Mouse (Mus musculus) thymus, postnatal 4 days (tissue): ENCODE results near the gene Ubxn10.

Experiments
- DNase-seq: peaks from one replicate; pipeline ENCODE4 v3.0.0; 2021

Gene Ubxn10

DNA sequence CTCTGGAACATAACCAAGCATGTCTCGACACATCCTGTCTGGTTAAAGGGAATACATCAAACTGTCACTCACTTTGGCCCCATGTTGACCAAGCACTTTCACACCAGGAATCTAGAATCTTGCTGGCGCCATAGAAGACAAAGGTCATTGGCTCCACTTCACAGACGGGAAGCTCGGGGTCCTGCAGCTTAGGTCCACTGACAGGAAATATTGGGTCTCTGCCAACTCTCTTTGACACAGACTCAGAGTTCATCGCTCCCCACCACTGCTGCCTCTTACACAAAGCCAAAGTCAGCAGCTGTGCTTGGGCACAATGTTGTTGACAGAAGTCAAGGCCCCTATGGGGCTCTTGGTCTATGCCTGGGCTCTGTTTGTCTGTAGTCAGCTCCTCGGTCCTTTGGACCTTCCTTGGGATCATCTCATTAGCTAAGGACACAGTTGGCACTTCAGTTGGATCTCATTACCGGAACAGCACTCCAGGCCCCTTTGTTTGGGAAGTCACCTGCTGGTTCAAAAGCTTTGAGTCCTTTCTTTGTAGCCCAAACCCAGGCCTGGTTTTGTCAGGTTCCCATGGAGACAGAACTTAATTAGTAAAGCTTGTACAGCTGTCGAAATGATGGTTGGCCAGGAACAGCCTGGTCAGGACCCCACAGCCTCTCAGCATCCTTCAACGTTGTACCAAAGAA, 7.8 kb downstream of the Ubxn10 start:
- DNase-seq: no peak

DNA sequence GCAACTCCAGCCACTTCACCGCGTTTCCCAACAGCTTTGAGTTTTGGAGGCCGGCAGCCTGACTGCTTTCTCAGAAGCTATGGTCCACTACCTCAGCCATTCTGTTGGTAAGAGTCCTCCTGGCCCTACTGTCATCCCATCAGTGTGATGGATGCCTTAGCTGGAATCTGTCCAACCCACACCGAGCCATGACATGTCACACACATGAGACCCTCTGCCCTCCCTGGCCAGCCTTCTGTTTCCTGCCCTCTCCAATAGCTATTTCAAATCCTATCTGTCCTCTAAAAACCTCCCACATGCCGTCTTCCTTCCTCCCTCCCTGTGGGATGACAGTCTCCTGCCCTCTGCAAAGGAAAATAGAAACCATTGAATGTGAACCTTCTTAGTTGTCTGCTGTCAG, 11.2 kb downstream of the Ubxn10 start:
- DNase-seq: no peak

DNA sequence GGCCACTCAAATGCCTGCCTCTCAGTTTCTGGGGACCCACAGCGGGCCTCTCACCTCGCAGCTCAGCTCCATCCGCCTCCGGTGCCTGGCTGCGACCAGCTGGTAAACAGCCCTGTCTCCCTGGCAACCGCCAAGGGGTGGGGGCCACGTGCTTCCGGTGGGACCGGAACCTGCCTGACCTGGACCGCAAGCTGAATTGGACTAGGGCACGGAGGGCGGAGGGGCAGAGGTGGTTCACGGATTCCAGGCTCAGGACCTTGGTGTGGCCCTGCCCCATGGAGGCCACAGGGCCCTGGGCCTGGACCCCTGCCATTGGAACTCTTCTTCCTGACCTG, 11.9 kb downstream of the Ubxn10 start:
- peak; percentile 84 for DNase-seq

DNA sequence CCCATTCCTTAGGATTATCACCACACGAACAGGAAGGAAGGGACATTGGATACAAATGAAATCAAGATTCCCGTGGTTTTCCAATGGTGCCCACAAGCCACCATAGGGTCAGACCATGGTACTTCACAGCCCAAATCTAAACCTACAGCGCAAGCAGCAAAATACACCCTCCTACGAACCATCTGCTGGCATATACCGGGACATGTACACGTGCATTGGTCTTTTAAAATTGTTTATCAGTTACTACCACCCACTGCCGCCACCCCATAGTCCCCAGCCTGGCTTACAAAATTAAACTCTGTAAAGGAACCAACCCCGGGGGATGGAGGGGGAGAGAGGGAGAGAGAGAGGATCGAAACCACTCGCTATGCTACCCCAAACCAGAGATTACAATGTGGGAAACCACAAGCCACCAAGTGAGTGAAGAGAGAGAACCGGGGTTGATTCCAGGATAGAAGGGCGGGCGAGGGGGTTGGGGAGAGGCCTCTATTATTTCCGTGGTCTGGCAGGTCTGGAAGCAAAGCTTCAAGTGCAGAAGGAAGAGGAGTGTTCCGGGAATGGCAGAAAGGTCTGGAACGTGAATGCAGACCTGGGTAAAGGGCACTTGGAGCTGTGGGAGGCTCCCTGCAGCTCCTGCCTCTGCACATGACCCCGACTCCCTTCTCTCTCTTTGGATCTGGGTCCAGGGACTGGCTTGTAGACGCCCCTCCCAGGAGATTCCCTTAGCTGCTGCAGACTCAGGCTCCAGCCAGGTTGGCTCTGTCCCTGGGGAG, 12.4 kb downstream of the Ubxn10 start, which contains the start of gene Pla2g2c:
TSS of gene Pla2g2c (plus strand) at position 439 of the 773 bp plus-strand sequence.
- DNase-seq: peak; percentile 36

DNA sequence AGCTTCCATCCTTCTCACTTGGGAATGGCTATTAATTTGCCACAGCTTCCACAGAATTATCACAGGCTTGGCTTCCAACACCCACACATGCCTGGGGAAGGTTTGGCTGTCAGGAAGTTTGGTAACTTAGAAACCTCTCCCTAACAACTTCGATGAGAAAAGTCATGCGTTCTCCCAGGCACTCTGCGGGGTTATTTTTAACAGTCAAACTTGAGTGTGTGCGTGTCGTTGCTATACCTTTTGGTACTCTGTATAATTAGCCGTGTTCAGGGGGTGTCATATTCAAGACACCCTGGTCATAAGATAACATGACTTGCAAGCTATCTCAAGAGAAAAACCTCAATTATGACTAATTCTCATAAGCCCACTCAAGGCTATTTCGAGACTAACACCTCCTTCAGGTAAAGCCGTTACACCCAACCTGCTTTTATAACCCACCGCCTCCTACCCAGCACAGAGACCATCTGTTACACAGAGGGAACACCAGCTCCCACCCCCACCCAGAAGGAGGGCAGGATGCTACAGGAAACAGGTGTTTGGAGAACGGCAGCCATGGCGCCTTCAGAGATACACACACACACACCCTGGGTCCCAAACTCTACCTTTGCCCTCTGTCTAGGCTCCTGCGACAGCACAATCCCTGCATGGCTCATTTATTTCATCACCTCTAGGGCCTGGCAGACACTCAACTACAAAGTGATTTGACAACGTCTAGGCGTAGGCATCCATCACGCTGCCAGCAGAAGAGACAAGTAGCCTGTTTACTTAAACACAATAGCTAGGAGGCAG, 13.3 kb downstream of the Ubxn10 start:
- DNase-seq: peak; percentile 65

DNA sequence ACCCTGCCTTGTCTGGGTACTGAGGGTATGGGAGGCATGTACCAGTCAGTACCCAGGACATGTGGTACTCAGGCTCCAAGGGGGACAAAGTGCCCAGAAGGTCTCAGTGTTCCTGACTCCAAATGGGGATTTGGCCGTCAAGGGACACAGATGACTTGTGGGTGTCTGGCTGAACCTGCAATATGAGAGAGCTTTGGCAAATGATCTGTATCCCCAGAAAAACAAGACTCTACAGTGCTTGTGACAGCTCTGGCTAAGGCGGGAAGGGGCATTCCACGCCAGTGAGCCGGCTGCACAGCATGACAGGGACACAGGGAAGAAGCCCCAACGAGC, 17.7 kb downstream of the Ubxn10 start:
- no peak for DNase-seq

DNA sequence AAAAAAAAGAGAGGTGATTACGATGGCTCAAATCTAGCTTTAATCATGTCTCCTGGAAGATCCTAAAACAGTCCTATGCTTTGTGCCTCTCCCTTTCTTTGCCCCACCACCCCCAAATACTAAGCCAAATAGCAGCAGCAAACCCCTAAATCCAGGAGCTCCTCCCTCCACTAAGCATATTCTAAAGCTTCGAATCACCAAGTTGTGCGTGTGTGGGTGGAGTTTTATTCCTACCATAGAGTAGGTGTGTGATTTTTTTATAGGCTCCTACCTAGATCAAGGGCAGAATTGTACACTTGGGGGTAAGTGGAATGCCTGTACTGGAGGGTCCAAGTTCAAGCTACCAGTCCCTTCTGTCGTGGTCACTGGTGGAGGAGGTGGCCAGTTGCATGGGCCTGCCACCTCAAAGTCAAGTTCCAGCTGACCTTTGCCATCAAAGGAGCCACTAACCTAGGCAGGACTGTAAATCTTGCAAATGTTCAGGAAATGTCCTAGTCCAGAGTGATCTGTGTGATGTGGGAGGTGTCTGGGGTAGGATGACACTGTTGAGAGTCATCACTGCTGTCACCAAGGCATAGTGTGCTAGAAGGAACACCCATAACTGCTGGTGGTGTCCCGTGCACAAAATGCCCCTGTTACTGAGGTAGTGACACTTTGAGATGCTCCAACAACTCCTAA, 18.2 kb downstream of the Ubxn10 start:
- DNase-seq: no peak

DNA sequence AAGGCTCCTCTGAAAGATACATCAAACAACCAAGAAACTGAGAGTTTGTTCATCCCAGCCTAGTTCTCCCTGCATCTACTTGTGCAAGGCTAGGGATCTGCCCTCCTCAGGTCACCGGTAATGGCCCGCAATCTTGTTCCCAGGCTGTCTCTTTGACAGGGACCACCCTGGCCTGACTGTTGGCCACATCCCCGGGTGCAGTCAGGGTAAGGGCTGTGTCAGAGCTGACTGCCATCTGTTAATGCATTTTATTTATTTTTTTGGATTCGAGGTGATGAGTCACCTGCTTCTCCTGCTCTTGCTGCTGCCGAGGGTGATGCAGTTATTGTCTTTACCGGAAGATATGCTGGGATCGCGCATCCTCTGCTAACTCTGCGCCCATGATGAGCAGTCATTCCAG, 20.3 kb downstream of the Ubxn10 start:
- DNase-seq: no peak

DNA sequence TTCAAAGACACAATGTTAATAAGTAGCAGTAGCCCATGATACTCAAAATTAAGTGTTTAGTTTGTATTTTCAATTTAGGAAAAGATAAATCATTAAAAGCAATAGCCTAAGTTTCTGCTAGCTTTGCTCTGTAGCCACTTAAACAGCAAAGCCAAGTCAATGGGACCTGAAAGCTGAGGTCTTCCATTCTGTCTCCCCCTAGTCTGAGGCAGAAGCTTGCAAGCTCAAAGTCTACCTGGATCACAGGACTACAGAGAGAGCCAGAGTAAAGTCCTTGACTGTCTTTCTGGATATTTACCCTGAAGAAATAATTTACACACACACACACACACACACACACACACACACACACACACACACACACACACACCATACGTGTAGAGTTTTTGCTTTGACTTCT, 22.8 kb downstream of the Ubxn10 start:
- no peak for DNase-seq

DNA sequence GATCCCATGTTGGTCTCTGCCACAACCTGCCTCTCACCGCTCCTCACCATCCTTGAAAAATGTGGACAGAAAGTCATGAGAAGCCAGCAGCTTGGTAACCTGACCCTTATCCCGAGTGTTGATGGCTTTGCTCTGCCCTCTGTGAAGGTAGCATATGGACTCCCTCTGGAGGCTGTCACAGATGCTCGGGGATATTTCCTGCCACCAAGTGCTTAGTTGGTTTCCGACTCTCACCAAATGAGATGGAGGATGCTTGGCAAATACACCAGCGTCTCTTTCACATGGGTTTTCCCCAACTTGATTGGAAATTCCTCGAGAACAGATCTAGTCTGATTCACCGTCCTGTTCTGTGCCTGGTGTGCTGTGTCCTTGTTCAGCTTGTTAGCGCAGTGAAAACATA, 24.3 kb downstream of the Ubxn10 start:
- DNase-seq: no peak

DNA sequence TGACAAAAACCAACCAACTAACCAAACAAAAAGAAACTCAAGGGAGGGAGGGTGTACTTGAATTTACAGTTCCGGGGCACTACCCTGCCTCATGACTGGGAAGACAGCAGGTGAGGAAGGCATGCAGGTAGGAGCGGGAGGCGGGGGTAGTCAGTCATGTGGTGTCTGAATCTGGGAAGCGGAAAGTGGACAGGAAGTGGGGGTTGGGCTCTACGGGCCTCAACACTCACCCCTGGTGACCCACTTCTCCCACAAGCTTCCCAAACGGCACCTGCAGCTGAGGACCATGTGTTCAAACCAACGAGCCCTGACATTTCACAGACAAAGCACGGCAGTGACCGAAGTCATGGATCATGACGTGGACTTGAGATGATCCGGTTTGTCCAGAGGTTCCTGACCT, 24.9 kb downstream of the Ubxn10 start:
- DNase-seq: no peak

DNA sequence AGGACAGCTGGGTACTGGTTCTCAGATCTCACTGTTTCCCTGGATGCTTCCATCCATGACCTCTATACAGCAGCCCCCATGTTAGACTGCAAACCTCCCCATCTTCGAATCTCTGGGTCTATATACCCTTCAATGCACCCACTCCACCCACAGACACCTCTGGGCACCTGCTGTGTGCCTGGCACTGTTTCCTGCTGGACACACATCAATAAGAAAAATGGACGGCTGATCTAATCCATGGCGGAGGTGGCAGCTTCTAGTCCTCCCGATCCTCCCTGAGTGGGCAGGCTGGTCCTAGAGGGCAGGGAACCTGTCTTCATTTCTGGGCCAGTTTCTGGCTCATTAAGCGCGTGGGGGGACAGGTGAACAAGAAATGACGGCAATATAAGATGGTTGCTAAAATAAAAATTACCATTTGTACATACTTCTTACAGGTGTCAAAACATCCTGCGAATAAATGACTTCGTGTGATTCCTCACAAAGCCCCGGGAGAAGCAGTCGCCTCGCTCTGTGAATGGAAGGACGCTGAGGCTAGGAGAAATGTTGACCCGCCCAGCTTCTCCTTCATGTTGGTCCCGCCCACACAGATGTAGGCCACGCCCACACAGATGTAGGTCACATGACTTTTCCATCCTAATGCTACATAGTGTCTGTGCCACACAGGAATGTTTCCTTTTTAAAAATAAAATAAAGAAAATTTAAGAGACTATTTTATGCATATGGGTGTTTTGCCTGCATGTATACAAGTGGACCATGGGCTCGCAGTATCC, 25.7 kb downstream of the Ubxn10 start:
- no peak for DNase-seq

DNA sequence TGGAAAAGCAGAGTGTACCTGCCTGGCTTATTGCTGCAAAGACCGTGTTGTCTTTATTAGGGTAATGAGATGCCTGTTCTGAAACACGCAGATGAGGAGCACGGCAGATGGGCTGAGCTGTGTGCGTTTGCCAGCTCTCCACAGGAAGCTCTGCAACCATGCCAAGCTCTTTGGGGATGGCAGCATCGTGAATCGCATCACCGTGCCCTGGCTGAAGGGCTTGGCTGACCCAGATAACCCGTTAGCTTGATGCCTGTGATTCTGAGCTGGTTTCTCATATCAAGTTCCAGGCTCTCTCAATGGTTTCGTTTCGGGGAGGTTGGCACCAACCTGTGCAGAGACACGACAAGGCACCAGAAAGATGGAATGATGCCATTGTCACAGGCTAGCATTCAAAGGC, 26.3 kb downstream of the Ubxn10 start:
- no peak for DNase-seq

DNA sequence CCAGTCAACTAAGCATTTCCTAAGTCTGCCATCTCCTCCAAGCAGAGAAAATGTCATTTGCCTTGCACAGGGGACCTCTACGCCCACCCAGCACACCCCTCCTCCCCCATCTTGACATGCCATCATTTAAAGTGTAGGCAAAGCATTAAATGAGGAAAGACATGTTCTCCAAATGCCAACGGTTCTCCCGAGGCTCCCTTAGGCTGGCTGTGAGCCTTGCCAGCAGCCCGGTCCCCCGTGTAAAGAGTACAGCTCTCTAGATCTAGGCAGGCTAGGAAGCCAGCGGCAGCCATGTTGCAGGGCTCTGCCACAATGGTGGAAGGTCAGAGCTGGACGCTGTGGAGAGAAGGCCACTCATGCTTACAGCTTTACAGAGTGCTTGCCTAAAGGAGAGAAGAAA, 27.0 kb downstream of the Ubxn10 start:
- no peak for DNase-seq

DNA sequence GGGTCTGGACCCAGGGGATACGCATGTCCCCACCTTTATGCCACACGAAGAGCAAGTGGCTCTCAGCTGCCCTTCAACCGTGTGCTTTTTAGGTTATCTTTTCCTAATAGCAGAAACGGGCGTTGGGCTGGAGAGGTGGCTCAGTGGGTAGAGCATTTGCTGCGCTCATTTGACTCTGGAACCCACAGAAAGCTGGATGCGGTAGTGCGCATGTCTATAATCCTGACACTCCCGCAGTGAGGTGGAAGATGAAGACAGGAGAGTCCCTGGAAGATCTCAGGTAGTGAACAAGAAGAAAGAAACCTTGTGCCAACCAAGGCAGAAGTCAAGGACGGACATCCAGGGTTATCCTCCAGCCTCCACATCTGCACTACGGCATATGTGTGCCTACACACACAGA, 27.7 kb downstream of the Ubxn10 start:
- DNase-seq: no peak

DNA sequence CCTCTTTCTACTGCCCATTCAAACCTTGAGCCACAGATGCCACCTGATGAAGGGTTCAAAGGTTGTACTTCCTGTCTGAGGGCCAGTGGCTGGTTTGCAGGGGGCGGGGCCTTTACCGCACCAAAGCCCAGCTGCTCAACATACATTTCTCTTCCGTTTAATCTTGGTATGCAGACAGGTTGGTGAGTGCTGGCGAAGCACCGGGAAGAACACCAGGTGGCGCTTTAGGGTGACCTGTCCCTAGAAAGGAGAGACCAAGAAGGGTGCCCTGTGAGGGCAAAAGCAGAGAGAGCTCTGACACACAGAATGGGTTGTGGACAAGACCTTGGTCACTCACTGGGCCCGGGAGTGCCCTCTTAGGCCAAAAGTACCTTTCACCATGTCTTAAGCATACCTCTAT, 28.3 kb downstream of the Ubxn10 start:
- peak; percentile 83 for DNase-seq

DNA sequence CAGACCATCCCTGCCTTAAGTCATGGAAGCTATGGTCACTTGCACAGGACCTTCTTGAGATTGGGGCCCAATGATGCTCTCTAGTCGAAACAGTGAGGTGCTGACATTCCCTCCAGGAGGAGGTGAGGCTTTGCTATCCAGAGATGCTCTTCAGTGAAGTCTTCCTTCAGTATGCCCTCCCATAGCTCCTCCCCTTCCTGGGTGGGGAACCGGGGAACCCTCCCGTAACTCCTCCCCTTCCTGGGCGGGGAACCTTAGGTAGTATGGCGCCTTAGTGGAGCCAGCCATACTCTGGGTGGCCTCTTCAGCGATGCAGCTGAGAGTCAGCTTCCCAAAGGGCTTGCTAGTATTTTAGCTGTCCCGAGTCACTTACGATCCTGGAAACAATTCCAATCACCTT, 30.3 kb downstream of the Ubxn10 start:
- DNase-seq: no peak

DNA sequence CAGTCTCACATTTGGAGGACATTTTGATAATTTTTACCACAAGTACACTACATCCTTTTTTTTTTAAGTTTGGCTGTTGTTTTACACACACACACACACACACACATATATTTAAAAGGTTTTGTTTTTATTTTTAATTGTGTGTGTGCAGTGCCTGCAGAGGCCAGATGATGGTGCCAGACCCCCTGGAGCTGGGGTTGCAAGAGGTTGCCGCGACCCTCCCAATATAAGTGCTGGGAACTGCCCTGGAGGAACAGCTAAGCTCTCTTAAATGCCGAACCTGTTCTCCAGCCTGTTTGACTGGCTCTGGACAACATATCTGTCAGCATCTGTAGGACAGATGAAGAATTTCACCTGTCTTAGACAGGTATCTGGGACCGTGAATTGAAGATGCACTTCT, 32.8 kb downstream of the Ubxn10 start:
- DNase-seq: no peak

DNA sequence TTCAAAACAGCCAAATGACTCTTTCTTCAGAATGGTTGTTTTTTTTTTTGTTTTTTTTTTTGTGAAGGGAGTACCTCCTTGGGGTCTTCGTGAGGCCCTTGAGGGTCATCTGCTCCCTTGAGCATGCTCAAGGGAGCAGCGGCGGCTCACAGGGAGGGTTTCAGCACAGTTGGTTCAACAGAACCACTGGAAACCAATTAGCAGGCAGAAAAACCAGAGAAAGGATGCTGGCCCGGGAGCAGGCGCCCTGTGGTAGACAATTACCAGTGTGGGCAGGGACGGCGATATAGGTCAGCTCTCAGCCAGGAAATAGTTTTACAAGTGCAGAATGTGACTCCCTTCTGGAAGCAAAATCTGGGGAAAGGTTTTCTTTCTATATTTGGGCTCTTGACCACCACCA, 33.4 kb downstream of the Ubxn10 start:
- DNase-seq: no peak

DNA sequence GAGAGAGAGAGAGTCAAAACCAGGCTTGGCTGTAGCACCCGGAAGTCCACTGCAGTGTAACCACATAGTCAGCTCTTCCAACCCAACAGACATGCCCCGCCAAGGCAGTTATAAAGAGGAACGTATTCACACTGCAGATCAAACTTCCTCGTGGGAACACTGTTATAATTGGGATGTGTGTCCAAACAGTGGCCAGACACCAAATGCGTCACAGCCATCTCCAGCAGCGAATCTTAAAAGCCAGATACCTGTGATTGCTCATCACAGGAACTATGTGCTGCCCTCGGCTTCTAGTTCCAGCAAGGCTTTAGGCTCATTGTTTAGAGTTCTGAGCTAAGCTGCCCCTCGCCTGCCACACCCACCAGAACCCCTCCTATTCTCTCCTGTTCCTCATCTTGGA, 34.4 kb downstream of the Ubxn10 start:
- DNase-seq: no peak

DNA sequence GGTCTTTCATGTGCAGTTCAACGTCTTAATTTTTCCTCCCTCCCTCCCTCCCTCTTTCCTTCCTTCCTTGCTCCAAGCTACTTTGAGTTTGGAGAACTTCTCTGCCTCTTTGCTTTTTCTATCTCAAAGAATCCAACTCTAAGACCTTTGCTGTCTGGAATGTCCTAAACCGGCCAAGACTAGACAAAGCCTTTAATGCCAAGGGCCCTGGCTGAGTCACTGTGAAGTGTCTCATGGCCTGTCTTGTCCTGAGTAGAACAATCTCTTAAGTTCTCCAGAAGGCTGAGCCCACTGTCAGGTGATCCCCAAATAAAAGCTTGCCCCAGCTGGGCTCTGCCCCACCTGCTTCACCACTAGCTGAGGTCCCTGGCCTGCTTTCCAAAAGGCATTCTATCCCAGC, 34.9 kb downstream of the Ubxn10 start:
- no peak for DNase-seq

DNA sequence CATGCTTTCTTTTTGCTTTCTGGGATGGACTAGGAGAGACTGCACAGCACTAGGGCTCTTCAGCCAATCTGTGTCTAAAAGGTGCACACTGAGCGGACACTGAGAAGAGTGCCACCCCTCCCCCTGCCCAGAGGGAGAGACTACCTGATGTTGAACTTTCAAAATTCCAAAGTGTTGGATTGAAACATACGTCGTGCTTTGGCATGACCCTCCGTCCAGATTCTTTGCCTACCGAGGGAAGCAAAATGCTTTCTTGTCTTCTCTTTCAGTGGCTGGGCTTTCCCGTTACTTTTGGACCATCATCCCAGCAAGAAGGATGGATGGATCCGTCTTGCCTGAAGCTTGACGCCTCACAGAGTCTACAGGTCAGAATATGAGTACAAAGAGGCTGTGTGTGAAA, 35.9 kb downstream of the Ubxn10 start:
- no peak for DNase-seq
